Mouse (Mus musculus): ENCODE data around the gene Auts2.

DNA sequence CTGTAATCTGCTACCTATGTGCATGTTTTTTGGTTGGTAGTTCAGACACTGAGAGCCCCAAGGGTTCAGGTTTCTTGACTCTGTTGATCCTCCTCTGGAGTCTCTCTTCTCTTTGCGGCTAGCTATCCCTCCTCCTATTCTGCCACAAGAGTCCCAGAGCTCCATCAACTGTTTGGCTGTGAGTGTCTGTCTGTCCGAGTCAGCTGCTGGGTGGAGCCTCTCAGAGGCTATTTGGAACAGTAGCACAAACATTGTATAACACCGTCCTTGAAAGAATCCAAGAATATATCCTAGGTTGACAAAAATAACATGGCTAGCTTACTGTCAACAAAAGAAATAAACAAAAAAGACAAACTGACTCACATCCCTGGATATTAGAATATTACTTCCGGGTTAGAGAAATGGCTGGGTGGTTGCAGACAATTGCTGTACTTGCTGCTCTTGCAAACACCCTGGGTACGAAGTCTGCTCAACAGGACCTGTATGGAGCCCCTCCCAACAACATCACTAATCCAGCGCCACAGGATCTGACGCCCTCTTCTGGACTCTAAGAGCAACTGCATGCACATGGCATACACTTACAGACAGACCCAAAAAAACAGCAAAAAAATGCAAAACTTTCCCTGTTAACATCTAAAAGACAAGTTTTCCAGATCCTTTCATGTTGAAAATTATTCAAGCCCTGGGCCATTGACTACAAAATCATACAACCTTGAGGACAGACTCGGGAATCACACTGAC, 428.4 kb downstream of the Auts2 start:
- peak; percentile 32; the same call in 1 of the 2 replicates for TF ChIP-seq CTCF (IDR thresholded peaks at IDR 0.05; ENCODE audit: low read depth)
- TF ChIP-seq EP300 (IDR thresholded peaks at IDR 0.05; ENCODE audit: low read depth) = no peak
